Mouse (Mus musculus) MEL (cell line): ENCODE data around the gene Nfe2l2. TPM values are rescaled to one million over a fixed set of nuclear protein-coding genes. Genes with fewer than 3 reads are reported as not detected.

ENCODE experiments used
- DNase-seq: peaks from one replicate; pipeline ENCODE4 v3.0.0; 2011; ENCODE audit warnings: low read depth, low spot score
- H3K27ac ChIP-seq: 2 replicates; pipeline ENCODE4 v1.5.1; 2012; ENCODE audit warnings: low read depth, mild to moderate bottlenecking, control low read depth, low read length, moderate library complexity; ENCODE audit not compliant: control insufficient read depth
- H3K27me3 ChIP-seq, 2 experiments: fragments of 150-350 bp in 1 of 2; sonication (generic) in 1 of 2; 2 replicates each; pipeline ENCODE4 v1.6.1; 2012; ENCODE audit warnings: low read length in 2 of 2, mild to moderate bottlenecking in 2 of 2, improper control_type of control experiment in 1 of 2, moderate library complexity in 1 of 2; ENCODE audit not compliant: insufficient read depth in 2 of 2, control insufficient read depth in 1 of 2
- H3K36me3 ChIP-seq, 2 experiments: 2 replicates each; pipeline ENCODE4 v1.6.1; 2012 to 2014; ENCODE audit warnings: low read length in 2 of 2, improper control_type of control experiment in 1 of 2, inconsistent platforms in 1 of 2, mild to moderate bottlenecking in 1 of 2; ENCODE audit not compliant: insufficient read depth in 2 of 2, control insufficient read depth in 1 of 2
- H3K4me1 ChIP-seq, 2 experiments: fragments of 150-350 bp in 1 of 2; sonication (generic) in 1 of 2; 2 replicates each; pipeline ENCODE4 v1.6.1; 2012; ENCODE audit warnings: low read length in 2 of 2, improper control_type of control experiment in 1 of 2, mild to moderate bottlenecking in 1 of 2; ENCODE audit not compliant: insufficient read depth in 2 of 2, control insufficient read depth in 1 of 2
- H3K4me3 ChIP-seq, 2 experiments: fragments of 150-350 bp in 1 of 2; sonication (generic) in 1 of 2; 2 replicates each; pipeline ENCODE4 v1.5.1; 2012; ENCODE audit warnings: low read depth in 2 of 2, low read length in 2 of 2, mild to moderate bottlenecking in 2 of 2, moderate library complexity in 2 of 2, control low read depth in 1 of 2, improper control_type of control experiment in 1 of 2; ENCODE audit not compliant: control insufficient read depth in 1 of 2, insufficient read depth in 1 of 2
- H3K79me2 ChIP-seq: 2 replicates; pipeline ENCODE4 v1.6.1; 2012; ENCODE audit warnings: mild to moderate bottlenecking, low read length, moderate library complexity; ENCODE audit not compliant: control insufficient read depth, poor library complexity, insufficient read depth
- H3K9ac ChIP-seq: 2 replicates; pipeline ENCODE4 v1.6.1; 2012; ENCODE audit warnings: low read depth, mild to moderate bottlenecking, control low read depth, low read length, moderate library complexity; ENCODE audit not compliant: control insufficient read depth, poor library complexity, severe bottlenecking
- H3K9me3 ChIP-seq: fragments of 150-350 bp; sonication (generic); replicated peaks from 2 replicates; pipeline ENCODE4 v1.6.1; 2012; ENCODE audit warnings: mild to moderate bottlenecking, low read length, improper control_type of control experiment, moderate library complexity; ENCODE audit not compliant: insufficient read depth
- BHLHE40 ChIP-seq: IDR thresholded peaks from 2 replicates; pipeline ENCODE4 v1.6.1; 2012; ENCODE audit warnings: low read depth, mild to moderate bottlenecking, inconsistent platforms, low read length, improper control_type of control experiment, borderline replicate concordance
- CHD1 ChIP-seq: IDR thresholded peaks from 2 replicates; pipeline ENCODE4 v1.6.1; 2012; ENCODE audit warnings: low read depth, mild to moderate bottlenecking, inconsistent platforms, low read length, improper control_type of control experiment
- CHD2 ChIP-seq: IDR thresholded peaks from 2 replicates; pipeline ENCODE4 v1.6.1; 2011; ENCODE audit warnings: low read length, improper control_type of control experiment
- ELF1 ChIP-seq: IDR thresholded peaks from 2 replicates; pipeline ENCODE4 v1.6.1; 2014; ENCODE audit warnings: low read depth, mild to moderate bottlenecking, inconsistent platforms, low read length, improper control_type of control experiment, moderate library complexity
- EP300 ChIP-seq, 2 experiments: IDR thresholded peaks; 2 replicates each; pipeline ENCODE4 v1.6.1; 2011; ENCODE audit warnings: improper control_type of control experiment in 2 of 2, low read length in 2 of 2, low read depth in 1 of 2, mild to moderate bottlenecking in 1 of 2
- ETS1 ChIP-seq: IDR thresholded peaks from 2 replicates; pipeline ENCODE4 v1.6.1; 2012; ENCODE audit warnings: low read depth, mild to moderate bottlenecking, inconsistent platforms, low read length, improper control_type of control experiment, moderate library complexity
- HCFC1 ChIP-seq: IDR thresholded peaks from 2 replicates; pipeline ENCODE4 v1.6.1; 2012; ENCODE audit warnings: low read depth, mild to moderate bottlenecking, inconsistent platforms, low read length, improper control_type of control experiment, moderate library complexity
- JUND ChIP-seq: IDR thresholded peaks from 2 replicates; pipeline ENCODE4 v1.6.1; 2011; ENCODE audit warnings: low read depth, mild to moderate bottlenecking, improper control_type of control experiment, low read length
- KAT2A ChIP-seq: conservative IDR thresholded peaks from 2 replicates; pipeline ENCODE4 v1.6.1; 2012; ENCODE audit warnings: low read depth, low read length, improper control_type of control experiment, inconsistent platforms
- MEF2A ChIP-seq: IDR thresholded peaks from 2 replicates; pipeline ENCODE4 v1.6.1; 2014; ENCODE audit warnings: low read depth, mild to moderate bottlenecking, inconsistent platforms, low read length, improper control_type of control experiment; ENCODE audit not compliant: poor library complexity, insufficient replicate concordance, severe bottlenecking; ENCODE audit errors: extremely low read depth
- MXI1 ChIP-seq: IDR thresholded peaks from 2 replicates; pipeline ENCODE4 v1.6.1; 2011; ENCODE audit warnings: mild to moderate bottlenecking, low read depth, low read length, improper control_type of control experiment
- MYB ChIP-seq: IDR thresholded peaks from 2 replicates; pipeline ENCODE4 v1.6.1; 2011; ENCODE audit warnings: mild to moderate bottlenecking, low read depth, low read length, improper control_type of control experiment
- NRF1 ChIP-seq: IDR thresholded peaks from 2 replicates; pipeline ENCODE4 v1.6.1; 2014; ENCODE audit warnings: low read depth, mild to moderate bottlenecking, inconsistent platforms, low read length, improper control_type of control experiment, moderate library complexity; ENCODE audit not compliant: poor library complexity, insufficient read depth, severe bottlenecking
- POLR2A ChIP-seq, 2 experiments: IDR thresholded peaks; 2 replicates each; pipeline ENCODE4 v1.6.1; 2011 to 2012; ENCODE audit warnings: low read length in 2 of 2, mild to moderate bottlenecking in 2 of 2, control low read depth in 1 of 2, improper control_type of control experiment in 1 of 2, low read depth in 1 of 2, moderate library complexity in 1 of 2; ENCODE audit not compliant: control insufficient read depth in 1 of 2, insufficient read depth in 1 of 2, poor library complexity in 1 of 2
- POLR2AphosphoS2 ChIP-seq: IDR thresholded peaks from 2 replicates; pipeline ENCODE4 v1.6.1; 2011; ENCODE audit warnings: low read length, improper control_type of control experiment
- RCOR1 ChIP-seq: IDR thresholded peaks from 2 replicates; pipeline ENCODE4 v1.6.1; 2012; ENCODE audit warnings: low read depth, mild to moderate bottlenecking, inconsistent platforms, low read length, improper control_type of control experiment
- SIN3A ChIP-seq: IDR thresholded peaks from 2 replicates; pipeline ENCODE4 v1.6.1; 2012; ENCODE audit warnings: low read length, improper control_type of control experiment, inconsistent platforms
- SMC3 ChIP-seq: IDR thresholded peaks from 2 replicates; pipeline ENCODE4 v1.6.1; 2011; ENCODE audit warnings: low read depth, low read length, improper control_type of control experiment
- TBP ChIP-seq: IDR thresholded peaks from 2 replicates; pipeline ENCODE4 v1.8.0; 2011; ENCODE audit warnings: low read depth, low read length, improper control_type of control experiment
- TCF12 ChIP-seq: IDR thresholded peaks from 2 replicates; pipeline ENCODE4 v1.6.1; 2014; ENCODE audit warnings: low read depth, mild to moderate bottlenecking, inconsistent platforms, low read length, improper control_type of control experiment, moderate library complexity
- UBTF ChIP-seq: IDR thresholded peaks from 2 replicates; pipeline ENCODE4 v1.6.1; 2012; ENCODE audit warnings: low read depth, mild to moderate bottlenecking, inconsistent platforms, low read length, improper control_type of control experiment, moderate library complexity, borderline replicate concordance; ENCODE audit not compliant: insufficient read depth
- USF1 ChIP-seq: IDR thresholded peaks from 2 replicates; pipeline ENCODE4 v1.6.1; 2014; ENCODE audit warnings: low read depth, mild to moderate bottlenecking, inconsistent platforms, low read length, improper control_type of control experiment, moderate library complexity
- ZMIZ1 ChIP-seq: IDR thresholded peaks from 2 replicates; pipeline ENCODE4 v1.6.1; 2012; ENCODE audit warnings: low read depth, mild to moderate bottlenecking, inconsistent platforms, low read length, improper control_type of control experiment, moderate library complexity
- polyA plus RNA-seq, 2 experiments: library from polyadenylated mRNA; stranded (reverse) in 1 of 2; unstranded in 1 of 2; fragments of >175 nt in 1 of 2; fragments of >200 nt in 1 of 2; gene quantifications; 2 replicates each; pipeline versions ENCODE4 v1.2.1 to v1.2.4; 2012; ENCODE audit warnings: low replicate concordance in 2 of 2, low read depth in 1 of 2; ENCODE audit not compliant: insufficient read length in 2 of 2, insufficient read depth in 1 of 2, missing spikeins in 1 of 2
- total RNA-seq: library from RNA; depleted of rRNA; stranded (reverse); fragments of 300-350 nt; gene quantifications from 2 replicates; pipeline ENCODE4 v1.2.3, GENCODE M21; 2012

Gene Nfe2l2
- total and polyA plus RNA-seq, 3 experiments: 42.1 to 59.1 TPM; not detected in 1

- peaks cover 13 to 23% of the 10 kb centered on the region in 2 experiments for H3K4me1 ChIP-seq
These were observed 7.2 kb downstream of the Nfe2l2 start for GRCm38 (mm10) chr2:75697222-75697621.

GRCm38 (mm10) chr2:75696371-75696770 is 8.1 kb downstream of the Nfe2l2 start:
- Histone ChIP-seq H3K27me3 (no peaks in the 10 kb centered on the region), H3K9me3 (no peaks in the 10 kb centered on the region), H3K79me2 (peaks cover 91% of the 10 kb centered on the region), H3K36me3 (peaks cover 22 to 37% of the 10 kb centered on the region in 2 experiments), H3K27ac (no peak overlapping the region), H3K4me3 (no peak overlapping the region), H3K4me1 (peaks cover 13 to 19% of the 10 kb centered on the region in 2 experiments), H3K9ac (no peak overlapping the region)
- no peak for DNase-seq
- TF ChIP-seq ELF1 (no peak), BHLHE40 (no peak), SIN3A (no peak), POLR2AphosphoS2 (no peak), ZMIZ1 (no peak), HCFC1 (no peak), POLR2A (IDR thresholded peaks at IDR 0.05; ENCODE audit: control insufficient read depth in 1 of 2, insufficient read depth in 1 of 2, low read depth in 1 of 2, low read length in 2 of 2, poor library complexity in 1 of 2) (no peak), NRF1 (no peak), RCOR1 (no peak), JUND (no peak), MYB (no peak), USF1 (no peak), UBTF (no peak), MEF2A (no peak), MXI1 (no peak), KAT2A (no peak), ETS1 (no peak), CHD2 (no peak)

More at GRCm38 (mm10) chr2:75697222-75697621, 7.2 kb downstream of the Nfe2l2 start:
- Histone ChIP-seq H3K79me2 (peaks cover 93% of the 10 kb centered on the region), H3K4me3 (no peak overlapping the region), H3K9ac (no peak overlapping the region), H3K9me3 (no peaks in the 10 kb centered on the region), H3K27ac (no peak overlapping the region), H3K36me3 (peaks cover 22 to 44% of the 10 kb centered on the region in 2 experiments), H3K27me3 (no peaks in the 10 kb centered on the region)
- no peak for DNase-seq
- TF ChIP-seq TBP (no peak), MEF2A (no peak), POLR2A (IDR thresholded peaks at IDR 0.05; ENCODE audit: control insufficient read depth in 1 of 2, insufficient read depth in 1 of 2, low read depth in 1 of 2, low read length in 2 of 2, poor library complexity in 1 of 2) (no peak), SMC3 (no peak), TCF12 (no peak), USF1 (no peak), ELF1 (no peak), EP300 (IDR thresholded peaks at IDR 0.05; ENCODE audit: low read depth in 1 of 2, low read length in 2 of 2) (no peak), CHD2 (no peak), CHD1 (no peak)
